Mouse (Mus musculus): ENCODE data around the gene Shank1. TPM values are rescaled to one million over a fixed set of nuclear protein-coding genes. Genes with fewer than 3 reads are reported as not detected.

The Shank1 gene
- total RNA-seq, 2 experiments from 2014 or later = 0.31 to 0.59 TPM

DNA sequence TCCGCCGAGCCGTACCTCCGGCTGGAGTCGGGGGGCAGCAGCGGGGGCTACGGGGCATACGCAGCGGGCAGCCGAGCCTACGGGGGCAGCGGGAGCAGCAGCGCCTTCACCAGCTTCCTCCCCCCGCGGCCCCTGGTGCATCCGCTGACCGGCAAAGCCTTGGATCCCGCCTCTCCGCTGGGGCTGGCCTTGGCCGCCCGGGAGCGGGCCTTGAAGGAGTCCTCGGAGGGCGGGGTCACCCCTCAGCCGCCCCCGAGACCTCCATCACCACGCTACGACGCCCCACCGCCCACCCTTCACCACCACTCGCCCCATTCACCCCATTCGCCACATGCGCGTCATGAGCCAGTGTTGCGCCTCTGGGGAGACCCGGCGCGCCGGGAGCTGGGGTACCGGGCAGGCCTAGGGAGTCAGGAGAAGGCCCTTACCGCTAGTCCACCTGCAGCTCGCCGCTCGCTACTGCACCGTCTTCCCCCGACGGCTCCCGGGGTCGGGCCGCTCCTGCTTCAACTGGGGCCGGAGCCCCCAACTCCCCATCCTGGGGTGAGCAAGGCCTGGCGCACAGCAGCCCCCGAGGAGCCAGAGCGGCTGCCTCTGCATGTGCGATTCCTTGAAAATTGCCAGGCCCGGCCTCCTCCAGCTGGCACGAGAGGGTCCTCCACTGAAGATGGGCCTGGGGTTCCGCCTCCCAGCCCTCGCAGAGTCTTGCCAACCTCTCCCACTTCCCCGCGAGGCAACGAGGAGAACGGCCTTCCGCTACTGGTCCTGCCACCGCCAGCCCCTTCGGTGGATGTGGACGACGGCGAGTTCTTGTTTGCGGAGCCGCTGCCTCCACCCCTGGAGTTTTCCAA lies 42.9 kb downstream of the Shank1 start:
- TF ChIP-seq CTCF (IDR thresholded peaks at IDR 0.05) = no peak
- no peak overlapping the region for H3K27ac ChIP-seq
- H3K4me3 ChIP-seq = no peak overlapping the region
- intact Hi-C loops (cut with DNase I) = no loop called here
- DNase-seq = no peak

DNA sequence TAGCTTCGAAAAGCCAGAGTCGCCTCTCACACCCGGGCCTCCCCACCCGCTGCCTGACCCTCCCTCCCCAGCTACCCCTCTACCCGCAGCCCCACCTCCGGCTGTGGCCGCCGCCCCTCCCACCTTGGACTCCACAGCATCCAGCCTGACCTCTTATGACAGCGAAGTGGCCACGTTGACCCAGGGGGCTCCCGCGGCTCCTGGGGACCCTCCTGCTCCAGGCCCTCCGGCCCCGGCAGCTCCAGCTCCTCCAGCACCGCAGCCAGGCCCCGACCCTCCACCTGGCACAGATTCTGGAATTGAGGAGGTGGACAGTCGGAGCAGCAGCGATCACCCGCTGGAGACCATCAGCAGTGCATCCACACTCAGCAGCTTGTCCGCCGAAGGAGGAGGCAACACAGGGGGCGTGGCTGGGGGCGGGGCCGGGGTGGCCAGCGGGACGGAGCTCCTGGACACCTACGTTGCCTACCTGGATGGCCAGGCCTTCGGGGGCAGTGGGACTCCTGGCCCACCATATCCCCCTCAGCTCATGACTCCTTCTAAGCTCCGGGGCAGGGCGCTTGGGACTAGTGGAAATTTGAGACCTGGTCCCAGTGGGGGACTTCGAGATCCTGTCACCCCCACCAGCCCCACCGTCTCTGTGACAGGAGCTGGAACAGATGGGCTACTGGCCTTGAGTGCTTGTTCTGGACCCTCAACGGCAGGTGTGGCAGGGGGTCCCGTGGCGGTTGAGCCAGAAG lies 43.7 kb downstream of the Shank1 start:
- intact Hi-C loops (cut with DNase I) = no loop called here
- no peak for TF ChIP-seq CTCF (IDR thresholded peaks at IDR 0.05)
- no peak for DNase-seq
- Histone ChIP-seq H3K4me3 (no peak overlapping the region), H3K27ac (no peak overlapping the region)

DNA sequence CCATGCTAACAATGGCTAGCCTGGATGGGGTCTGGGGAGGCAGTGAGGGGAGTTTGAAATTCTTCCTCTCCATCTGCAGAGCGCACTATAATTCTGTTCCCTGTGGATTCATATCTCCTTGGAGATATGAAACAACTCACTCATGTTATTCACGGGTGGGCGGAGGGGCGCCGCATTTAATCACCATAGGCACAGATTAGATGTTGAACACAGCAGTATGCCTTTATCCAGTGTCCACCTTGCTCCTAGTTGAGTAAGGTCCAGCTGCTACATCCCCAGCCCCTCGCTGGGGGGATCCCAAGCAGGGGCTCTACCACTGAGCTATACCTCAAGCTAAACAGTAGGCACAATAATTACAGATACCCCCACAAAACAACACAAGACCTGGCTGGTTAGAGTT lies 45.4 kb downstream of the Shank1 start:
- Histone ChIP-seq H3K4me3 (no peak overlapping the region), H3K27ac (no peak overlapping the region)
- DNase-seq = no peak
- no peak for TF ChIP-seq CTCF (IDR thresholded peaks at IDR 0.05)
- intact Hi-C loops (cut with DNase I) = no loop called here

DNA sequence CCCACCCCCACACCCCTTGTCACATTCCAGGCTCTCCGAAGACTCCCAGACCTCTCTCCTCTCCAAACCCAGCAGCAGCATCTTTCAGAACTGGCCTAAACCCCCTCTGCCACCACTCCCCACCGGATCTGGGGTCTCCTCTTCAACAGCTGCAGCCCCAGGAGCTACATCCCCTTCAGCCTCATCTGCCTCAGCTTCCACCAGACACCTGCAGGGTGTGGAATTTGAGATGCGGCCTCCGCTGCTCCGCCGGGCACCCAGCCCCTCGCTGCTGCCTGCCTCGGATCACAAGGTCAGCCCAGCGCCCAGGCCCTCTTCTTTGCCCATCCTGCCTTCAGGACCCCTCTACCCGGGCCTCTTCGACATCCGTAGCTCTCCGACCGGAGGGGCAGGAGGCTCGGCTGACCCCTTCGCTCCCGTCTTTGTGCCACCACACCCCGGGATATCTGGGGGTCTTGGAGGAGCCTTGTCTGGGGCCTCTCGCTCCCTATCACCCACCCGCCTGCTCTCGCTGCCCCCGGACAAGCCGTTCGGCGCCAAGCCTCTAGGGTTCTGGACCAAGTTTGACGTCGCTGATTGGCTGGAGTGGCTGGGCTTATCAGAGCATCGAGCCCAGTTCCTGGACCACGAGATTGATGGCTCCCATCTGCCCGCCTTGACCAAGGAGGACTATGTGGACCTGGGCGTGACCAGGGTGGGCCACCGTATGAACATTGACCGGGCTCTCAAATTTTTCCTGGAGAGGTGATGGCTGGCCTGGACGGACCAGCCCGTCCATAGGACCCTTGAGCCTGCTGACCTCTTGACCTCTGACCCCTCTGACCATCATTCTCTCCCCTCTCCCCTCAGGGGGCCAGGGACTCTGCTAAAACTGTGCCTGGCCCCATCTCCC lies 46.8 kb downstream of the Shank1 start:
- Histone ChIP-seq H3K4me3 (peak overlapping the region; percentile 34), H3K27ac (peak overlapping the region; percentile 8; the same call in 1 of the 2 replicates)
- intact Hi-C loops (cut with DNase I) = no loop called here
- no peak for TF ChIP-seq CTCF (IDR thresholded peaks at IDR 0.05)
- DNase-seq = no peak

DNA sequence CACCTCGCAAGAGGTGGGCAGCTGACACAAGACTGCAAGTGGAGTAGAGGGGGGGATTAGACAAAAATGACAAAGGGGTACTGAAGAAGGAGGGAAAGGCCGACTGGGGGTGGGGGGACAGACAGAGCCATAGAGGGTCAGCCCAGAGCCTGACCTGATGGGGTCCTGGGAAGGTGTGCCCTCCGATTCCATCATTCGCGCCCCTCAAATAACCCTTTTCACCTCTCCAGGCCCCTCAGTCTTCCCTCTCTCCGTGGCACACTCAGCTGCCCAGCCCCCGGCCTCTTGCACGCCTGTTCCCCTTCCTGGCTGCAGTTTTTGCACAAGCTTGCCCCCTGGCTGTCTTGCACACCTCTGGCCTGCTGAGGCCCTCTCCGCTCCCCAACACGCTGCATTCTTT lies 47.5 kb downstream of the Shank1 start:
- no peak for DNase-seq
- TF ChIP-seq CTCF (IDR thresholded peaks at IDR 0.05) = no peak
- intact Hi-C loops (cut with DNase I) = no loop called here
- Histone ChIP-seq H3K4me3 (no peak overlapping the region), H3K27ac (no peak overlapping the region)

DNA sequence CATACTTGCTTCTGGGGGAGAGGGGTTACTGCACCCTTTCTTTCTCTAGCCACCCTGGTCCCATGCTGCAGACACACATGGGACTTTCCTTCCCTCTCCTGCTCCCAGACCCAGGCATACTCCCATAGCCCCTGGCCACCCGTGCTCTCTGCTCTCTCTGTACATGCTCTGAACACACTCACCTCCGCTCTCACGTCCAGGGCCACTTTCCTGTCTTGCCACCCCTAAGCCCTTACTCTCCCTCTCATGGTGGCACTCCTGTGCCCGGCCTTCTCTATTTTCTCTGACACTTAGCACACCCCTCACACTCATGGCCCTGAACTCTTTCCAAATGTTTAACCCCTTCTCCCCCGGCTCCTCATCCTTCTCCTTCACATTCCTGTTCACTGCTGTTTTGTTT lies 48.0 kb downstream of the Shank1 start:
- TF ChIP-seq CTCF (IDR thresholded peaks at IDR 0.05) = no peak
- H3K4me3 ChIP-seq = no peak overlapping the region
- no peak for DNase-seq
- no peak overlapping the region for H3K27ac ChIP-seq
- intact Hi-C loops (cut with DNase I) = no loop called here

DNA sequence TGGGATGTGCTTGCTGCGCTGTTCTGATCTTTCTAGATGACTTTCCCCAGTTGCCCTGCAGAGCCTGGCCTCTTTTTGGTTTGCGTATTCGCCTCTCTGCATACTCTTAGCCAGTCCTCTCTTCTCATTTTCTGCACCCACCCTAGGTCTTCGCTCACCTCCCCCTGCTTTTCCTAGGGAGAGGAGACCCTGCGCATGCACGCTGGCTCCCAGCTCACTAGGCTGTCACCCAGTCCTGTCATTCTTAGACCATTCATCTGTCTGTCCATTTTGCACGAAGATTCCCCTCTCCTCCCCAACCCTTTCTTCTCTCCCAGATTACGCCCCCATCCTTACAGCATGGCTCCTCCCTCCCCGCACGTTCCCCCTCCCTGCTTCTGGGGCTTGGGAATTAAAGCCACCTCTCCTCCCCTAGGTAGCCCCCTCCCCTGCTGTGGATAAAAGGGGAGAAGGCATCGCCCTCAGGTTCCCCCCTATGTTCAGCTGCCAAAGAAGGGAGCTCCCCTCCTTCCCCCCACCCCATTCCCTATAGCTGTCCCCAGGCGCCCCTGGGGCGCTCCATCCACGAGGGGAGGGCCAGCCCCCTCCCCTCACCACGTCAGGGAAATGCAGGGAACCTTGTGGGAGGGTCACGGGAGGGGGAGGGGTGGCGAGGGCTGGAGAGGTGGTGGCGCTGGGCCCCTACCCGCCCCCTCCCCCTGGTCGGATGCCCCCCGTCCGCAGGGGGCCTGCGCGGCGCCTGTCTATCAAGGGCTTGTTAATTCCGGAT lies 49.0 kb downstream of the Shank1 start:
- intact Hi-C loops (cut with DNase I) = no loop called here
- Histone ChIP-seq H3K4me3 (peak overlapping the region; percentile 86), H3K27ac (no peak overlapping the region)
- DNase-seq = no peak
- no peak for TF ChIP-seq CTCF (IDR thresholded peaks at IDR 0.05)

DNA sequence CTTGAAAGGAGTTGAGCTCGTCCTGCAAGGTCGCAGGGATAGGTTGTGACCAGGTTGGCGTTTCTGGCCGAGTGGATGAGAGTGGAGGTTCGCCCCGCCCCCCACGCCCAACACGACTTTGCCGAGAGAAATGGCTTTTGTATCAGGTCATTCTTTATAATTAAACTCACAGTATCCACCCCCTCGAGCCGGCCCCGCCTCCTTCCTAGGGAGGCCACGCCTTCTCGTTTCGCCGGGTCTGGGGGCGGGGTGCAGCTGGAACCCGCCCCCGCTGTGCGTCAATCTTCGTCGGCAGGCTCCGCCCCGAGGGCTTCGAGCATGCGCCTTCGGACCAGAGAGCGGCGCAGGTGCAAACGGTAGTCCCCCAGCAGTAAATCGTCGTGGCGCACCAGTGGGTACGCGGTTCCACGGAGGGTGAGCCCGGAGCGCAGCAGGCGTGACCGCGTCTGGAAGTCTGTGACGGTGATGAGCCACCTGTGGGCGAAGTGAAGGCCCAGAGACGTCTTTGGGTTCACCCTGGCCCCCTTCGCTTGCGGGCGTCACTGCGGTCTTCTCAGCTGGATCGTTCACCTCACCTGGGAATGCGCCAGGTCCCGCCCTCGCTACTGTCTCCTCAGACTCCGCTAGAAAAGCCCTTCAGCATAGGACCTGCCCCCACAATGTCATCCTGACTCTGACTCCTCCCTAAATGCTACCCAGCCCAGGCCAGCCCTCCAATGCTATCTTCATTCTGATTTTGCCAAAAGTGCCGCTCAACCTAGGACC lies 50.0 kb downstream of the Shank1 start:
- TF ChIP-seq CTCF (IDR thresholded peaks at IDR 0.05) = no peak
- Histone ChIP-seq H3K27ac (peak overlapping the region; percentile 88), H3K4me3 (peak overlapping the region; percentile 86)
- peak; percentile 94 for DNase-seq
- intact Hi-C loops (cut with DNase I) = loop anchor here (2.0 kb wide), 1 partner anchor 55 kb away; no protein-coding TSS in a partner anchor

DNA sequence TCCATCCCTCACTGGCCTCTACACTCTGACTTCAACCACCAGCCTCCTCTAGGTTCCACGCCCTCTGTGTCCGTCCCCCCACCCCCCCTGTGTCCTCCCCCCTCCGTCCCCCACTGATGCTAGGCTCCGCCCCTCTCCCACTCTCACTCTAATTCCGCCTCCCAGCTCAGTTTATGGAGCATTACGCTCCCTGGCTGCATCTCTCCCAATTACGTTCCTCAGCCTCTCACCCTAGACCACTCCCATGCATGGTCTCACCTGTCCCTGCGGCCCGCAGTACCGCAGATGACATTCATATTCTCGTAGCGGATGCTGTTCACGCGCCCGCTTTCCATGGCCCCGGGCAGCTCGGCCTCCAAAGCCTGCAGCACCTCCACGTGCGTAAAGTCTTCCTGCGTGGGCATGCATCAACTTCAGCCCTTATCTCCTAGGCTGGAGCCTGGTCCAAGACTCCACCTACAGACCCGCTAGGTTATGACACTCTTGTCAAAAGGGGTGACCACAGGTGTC lies 50.8 kb downstream of the Shank1 start:
- DNase-seq = no peak
- no peak for TF ChIP-seq CTCF (IDR thresholded peaks at IDR 0.05)
- Histone ChIP-seq H3K27ac (peak overlapping the region; percentile 88; the same call in 1 of the 2 replicates), H3K4me3 (peak overlapping the region; percentile 86)
- intact Hi-C loops (cut with DNase I) = loop anchor here (2.0 kb wide), 1 partner anchor 56 kb away; no protein-coding TSS in a partner anchor

DNA sequence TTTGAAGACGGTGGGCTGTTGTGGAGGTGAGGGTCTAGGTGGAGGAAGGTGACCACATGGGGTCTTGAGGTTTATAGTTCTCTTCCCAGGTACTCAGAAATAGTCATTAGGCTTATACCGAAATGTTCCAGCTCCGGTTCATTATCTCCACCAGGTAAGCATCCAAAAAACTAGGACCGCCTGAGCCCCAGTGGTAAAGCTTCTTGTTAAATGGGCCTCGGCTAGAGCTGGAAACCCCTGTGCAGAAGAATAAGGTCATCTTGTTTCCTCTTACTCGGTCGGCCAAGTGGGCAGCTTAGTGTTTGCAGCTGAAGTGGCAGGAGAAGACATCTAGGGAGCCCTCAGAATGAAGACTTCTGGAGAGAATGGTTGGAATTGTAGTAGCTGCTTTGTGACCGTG lies 62.6 kb downstream of the Shank1 start:
- intact Hi-C loops (cut with DNase I) = loop anchor here (5.0 to 10.0 kb wide), 2 partner anchors 175 to 1342 kb away; partner anchors contain the start of genes Pold1, Rpl18 and Sphk2
- H3K27ac ChIP-seq = no peak overlapping the region
- no peak for DNase-seq
- H3K4me3 ChIP-seq = no peak overlapping the region
- TF ChIP-seq CTCF (IDR thresholded peaks at IDR 0.05) = no peak

DNA sequence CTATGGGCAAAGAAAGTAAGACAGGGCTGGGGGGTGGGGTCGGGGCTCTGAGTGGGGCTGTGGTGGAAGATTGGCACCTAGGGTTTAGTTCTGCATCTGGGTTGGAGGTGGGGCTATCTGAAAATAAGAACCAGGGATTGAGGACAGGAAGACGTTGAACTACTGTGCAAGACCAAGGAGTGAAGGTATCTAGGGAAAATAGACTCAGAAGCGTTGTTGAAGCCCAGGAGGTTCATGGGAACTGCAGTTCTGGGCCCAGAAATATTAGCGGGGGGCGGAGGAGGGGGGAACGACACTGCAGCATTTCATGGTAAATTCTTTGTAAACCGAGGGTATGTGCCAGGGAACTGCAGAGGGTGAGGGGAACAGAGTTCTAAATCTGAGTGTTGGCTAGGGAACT lies 63.4 kb downstream of the Shank1 start:
- Histone ChIP-seq H3K4me3 (peak overlapping the region; percentile 72), H3K27ac (peak overlapping the region; percentile 91)
- TF ChIP-seq CTCF (IDR thresholded peaks at IDR 0.05) = no peak
- intact Hi-C loops (cut with DNase I) = loop anchor here (5.0 to 10.0 kb wide), 2 partner anchors 174 to 1341 kb away; partner anchors contain the start of genes Pold1, Rpl18 and Sphk2
- DNase-seq = no peak
